Mouse (Mus musculus) embryonic fibroblast, embryonic 13.5 days (primary cell): Measurements from ENCODE around the gene Il4ra. TPM values are rescaled to one million over a fixed set of nuclear protein-coding genes. Genes with fewer than 3 reads are reported as not detected.

ENCODE experiments used
- H3K27ac ChIP-seq: 2 replicates; pipeline ENCODE4 v1.5.1; 2012; ENCODE audit warnings: low read length, control low read depth, inconsistent platforms; ENCODE audit not compliant: insufficient read depth
- H3K4me1 ChIP-seq: 2 replicates; pipeline ENCODE4 v1.6.1; 2011; ENCODE audit warnings: low read length; ENCODE audit not compliant: control insufficient read depth, insufficient read depth
- H3K4me3 ChIP-seq: 2 replicates; pipeline ENCODE4 v1.5.1; 2011; ENCODE audit warnings: mild to moderate bottlenecking, control low read depth, low read length; ENCODE audit not compliant: insufficient read depth
- CTCF ChIP-seq: IDR thresholded peaks from 2 replicates; pipeline ENCODE4 v1.5.1; 2011; ENCODE audit warnings: mild to moderate bottlenecking, control low read depth, low read length, moderate library complexity, borderline replicate concordance; ENCODE audit not compliant: insufficient read depth
- POLR2A ChIP-seq: IDR thresholded peaks from 2 replicates; pipeline ENCODE4 v1.6.1; 2011; ENCODE audit warnings: low read depth, mild to moderate bottlenecking, control low read depth, low read length, moderate library complexity
- polyA plus RNA-seq: library from polyadenylated mRNA; stranded (reverse); fragments of >200 nt; gene quantifications from 2 replicates; pipeline ENCODE4 v1.2.4, GENCODE M21; 2011; ENCODE audit warnings: low read depth; ENCODE audit not compliant: missing spikeins, insufficient read length

Gene Il4ra
- polyA plus RNA-seq, result 45.7 and 58.6 TPM in 2 replicates

DNA sequence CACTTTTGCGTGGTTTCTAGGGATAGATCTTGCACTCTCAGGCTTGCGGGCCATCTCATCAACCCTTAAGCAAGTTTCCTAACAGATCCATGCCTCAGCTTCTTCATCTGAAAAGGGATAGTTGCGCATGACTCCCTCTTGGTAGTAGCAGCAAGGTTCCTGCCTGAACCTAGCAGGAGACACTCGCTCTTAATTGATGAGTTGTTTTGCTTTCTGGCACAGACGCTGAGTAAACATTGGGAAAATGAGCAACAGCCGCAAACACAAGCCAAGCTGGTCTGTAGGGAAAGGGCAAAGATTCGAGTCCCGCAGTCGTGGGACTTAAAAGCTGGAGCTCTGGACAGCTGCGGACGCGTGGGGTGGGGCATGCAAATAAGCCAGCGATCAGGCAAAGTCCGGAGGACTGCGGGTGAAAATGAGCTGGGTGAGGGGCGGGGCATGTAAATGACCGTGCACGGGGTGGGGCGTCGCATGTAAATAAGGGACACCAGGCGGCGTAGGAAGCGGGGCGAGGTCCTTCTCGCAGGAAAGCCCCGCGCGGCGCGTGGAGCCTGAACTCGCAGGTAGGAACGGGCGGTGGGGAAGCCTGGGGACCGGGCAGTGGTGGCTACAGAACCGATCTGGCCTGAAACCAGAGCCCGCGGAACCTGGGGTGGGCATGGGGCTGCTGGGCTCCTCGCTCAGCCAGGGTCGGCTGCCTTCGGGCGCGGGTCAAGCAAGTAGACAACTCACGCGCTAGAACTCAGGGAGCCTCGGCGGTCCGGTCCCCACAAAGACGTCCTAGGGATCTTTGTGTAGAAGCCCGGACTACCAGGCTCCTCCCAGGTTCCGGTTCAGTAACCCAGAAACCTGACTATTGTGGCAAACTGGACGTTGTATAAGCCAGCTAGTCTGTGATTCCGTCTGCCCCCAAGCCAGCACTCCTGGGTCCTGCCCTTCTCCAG, at the start of gene Il4ra:
TSS of gene Il4ra (plus strand) at position 355 of the 944 bp plus-strand sequence.
- H3K27ac ChIP-seq, result peak within 1 kb of the TSS; percentile 69

DNA sequence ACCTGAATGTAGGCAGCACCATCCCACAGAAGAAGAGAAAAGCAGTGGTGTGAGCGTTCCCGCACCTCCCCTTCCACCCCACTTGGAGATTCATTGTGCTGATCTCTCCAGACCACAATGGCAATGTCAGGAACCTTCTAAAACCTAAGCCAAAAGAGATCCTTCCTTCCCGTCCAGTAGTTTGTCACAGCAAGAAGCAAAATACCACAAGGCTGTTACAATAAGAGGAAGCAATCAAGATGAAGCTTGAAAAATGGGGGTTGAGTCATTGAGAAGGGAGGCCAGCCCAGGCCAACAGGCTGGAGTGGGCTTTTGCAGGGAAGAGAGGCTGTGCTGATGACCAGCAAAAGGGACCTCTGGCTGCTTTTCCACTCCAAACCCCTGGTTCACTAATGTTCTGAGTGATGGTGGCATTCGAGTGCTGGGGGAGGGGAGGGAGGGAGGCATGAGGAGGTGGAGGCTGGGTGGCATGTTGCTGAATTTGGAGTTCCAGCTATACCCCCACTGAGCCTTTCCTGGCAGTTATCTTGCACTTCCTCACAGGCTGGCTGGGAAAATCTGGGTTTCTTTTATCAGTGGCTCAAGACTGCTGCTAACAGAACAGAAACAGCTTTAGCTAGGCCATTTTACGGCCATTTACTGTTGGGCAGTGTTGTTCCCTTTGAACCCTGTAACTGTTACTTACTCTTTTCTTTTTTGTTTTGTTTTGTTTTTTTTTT, 48.4 kb upstream of the Il4ra start:
- H3K27ac ChIP-seq, result peak overlapping the region; percentile 4; the same call in 1 of the 2 replicates
- no peak for TF ChIP-seq CTCF
- TF ChIP-seq POLR2A, result no peak
- no peak overlapping the region for H3K4me3 ChIP-seq
- peaks cover 8% of the 10 kb centered on the region; the same call in 1 of the 2 replicates for H3K4me1 ChIP-seq

More for the DNA sequence above, at the start of gene Il4ra:
- peak; percentile 94 for TF ChIP-seq POLR2A
- no peak for TF ChIP-seq CTCF
- H3K4me3 ChIP-seq, result peak within 1 kb of the TSS; percentile 61
- H3K4me1 ChIP-seq, result 0 out of 2 replicates have a peak, but pooled peaks cover 7% of the 10 kb centered on the region

- TF ChIP-seq CTCF (no peak), POLR2A (no peak)
- no peak overlapping the region for H3K27ac ChIP-seq
- H3K4me3 ChIP-seq, result no peak overlapping the region
- H3K4me1 ChIP-seq, result no peaks in the 10 kb centered on the region; the same call in 1 of the 2 replicates
Observed at GRCm38 (mm10) chr7:125504618-125505017, 47.3 kb upstream of the Il4ra start.

GRCm38 (mm10) chr7:125505568-125505967, 46.4 kb upstream of the Il4ra start:
- TF ChIP-seq CTCF (no peak), POLR2A (no peak)
- Histone ChIP-seq H3K4me3 (no peak overlapping the region), H3K4me1 (no peaks in the 10 kb centered on the region; the same call in 1 of the 2 replicates), H3K27ac (no peak overlapping the region)

DNA sequence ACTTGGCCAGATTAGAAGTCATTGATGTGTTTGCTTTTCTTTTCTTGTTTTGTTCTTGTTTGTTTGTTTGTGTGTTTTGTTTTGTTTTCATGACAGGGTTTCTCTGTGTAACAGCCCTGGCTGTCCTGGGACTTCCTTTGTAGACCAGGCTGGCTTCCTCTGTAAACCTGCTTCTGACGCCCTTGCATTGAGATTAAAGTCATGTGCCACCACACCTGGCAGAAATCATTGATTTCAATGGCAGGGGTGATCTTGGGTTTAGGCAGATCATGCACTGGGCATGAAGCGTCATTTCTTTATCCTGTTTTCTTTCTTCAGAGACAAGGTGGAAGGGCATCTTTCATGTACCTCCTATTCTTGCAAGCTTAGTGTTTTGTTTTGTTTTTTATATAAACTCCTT, 44.6 kb upstream of the Il4ra start:
- Histone ChIP-seq H3K4me1 (no peaks in the 10 kb centered on the region; the same call in 1 of the 2 replicates), H3K4me3 (no peak overlapping the region), H3K27ac (no peak overlapping the region)
- no peak for TF ChIP-seq POLR2A
- no peak for TF ChIP-seq CTCF

DNA sequence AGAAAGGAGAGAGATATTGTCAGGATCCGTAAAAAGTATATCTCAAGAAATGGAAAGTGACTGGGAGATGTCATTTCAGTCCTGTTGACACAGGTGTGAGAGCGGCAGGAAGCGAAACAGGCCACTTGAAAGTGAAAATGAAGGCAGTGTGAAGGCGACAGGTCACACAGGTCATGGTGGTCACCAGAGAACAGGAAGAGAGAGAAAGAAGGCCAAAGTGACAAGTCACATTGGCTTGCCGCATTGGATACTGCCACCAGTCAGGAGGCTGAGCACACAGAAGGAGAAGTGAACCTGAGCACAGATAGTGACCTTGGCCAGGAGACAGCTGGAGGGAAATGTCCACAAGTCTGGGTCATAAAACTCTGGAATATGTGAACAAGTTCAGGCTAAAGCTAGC, 40.5 kb upstream of the Il4ra start:
- H3K4me3 ChIP-seq, result no peak overlapping the region
- H3K27ac ChIP-seq, result no peak overlapping the region
- peaks cover under 1% of the 10 kb centered on the region; the same call in 1 of the 2 replicates for H3K4me1 ChIP-seq
- TF ChIP-seq POLR2A (no peak), CTCF (no peak)

DNA sequence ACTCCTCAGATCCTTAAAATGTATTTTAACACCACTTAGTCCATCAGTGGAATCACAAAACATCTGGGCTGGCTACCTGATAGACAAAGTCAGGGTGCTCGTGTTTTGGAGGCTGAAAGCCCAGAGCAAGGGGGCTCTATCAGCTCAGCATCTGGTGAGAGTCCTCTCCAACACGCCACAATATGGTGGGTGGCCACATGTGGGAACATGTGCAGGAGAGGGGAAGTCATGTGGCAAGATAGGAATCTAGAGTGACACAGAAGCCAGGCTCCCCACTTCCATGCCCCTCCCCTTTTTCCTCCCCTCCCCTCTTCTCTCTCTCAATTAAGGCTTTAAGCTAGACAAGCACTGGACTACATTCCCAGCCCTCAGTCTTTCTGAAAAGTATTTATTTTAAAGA, 40.1 kb upstream of the Il4ra start:
- Histone ChIP-seq H3K4me1 (peaks cover 3% of the 10 kb centered on the region), H3K27ac (no peak overlapping the region), H3K4me3 (no peak overlapping the region)
- no peak for TF ChIP-seq POLR2A
- no peak for TF ChIP-seq CTCF

GRCm38 (mm10) chr7:125515081-125515853, 36.7 kb upstream of the Il4ra start:
- Histone ChIP-seq H3K4me1 (peaks cover 8% of the 10 kb centered on the region), H3K4me3 (no peak overlapping the region), H3K27ac (peak overlapping the region; percentile 74)
- TF ChIP-seq POLR2A, result no peak
- TF ChIP-seq CTCF, result no peak

DNA sequence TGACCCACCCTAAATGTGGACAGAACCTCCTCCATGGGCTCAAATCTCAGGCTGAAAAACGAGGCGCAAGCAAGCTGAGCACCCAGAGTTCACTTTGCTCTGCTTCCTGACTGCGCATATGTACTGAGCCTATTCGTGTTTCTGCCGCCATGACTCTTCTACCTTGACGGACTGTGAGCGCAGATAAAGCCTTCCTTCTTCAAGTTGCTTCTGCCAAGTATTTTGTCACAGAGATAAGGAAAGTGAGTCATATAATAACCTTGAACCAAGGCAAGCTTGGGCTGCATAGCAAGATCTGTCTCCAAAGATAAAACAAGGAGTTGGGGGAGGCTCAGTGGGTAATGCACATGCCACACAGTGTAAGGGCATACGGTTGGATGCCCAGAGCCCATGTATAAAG, 35.2 kb upstream of the Il4ra start:
- TF ChIP-seq CTCF, result no peak
- TF ChIP-seq POLR2A, result no peak
- Histone ChIP-seq H3K4me1 (peaks cover 8% of the 10 kb centered on the region), H3K27ac (peak overlapping the region; percentile 80), H3K4me3 (no peak overlapping the region)

GRCm38 (mm10) chr7:125517470-125517869, 34.5 kb upstream of the Il4ra start:
- no peak for TF ChIP-seq CTCF
- no peak for TF ChIP-seq POLR2A
- Histone ChIP-seq H3K4me3 (no peak overlapping the region), H3K27ac (peak overlapping the region; percentile 89), H3K4me1 (peaks cover 8% of the 10 kb centered on the region)
